Mouse (Mus musculus): ENCODE results near the gene Unc5b. TPM values are rescaled to one million over a fixed set of nuclear protein-coding genes. Genes with fewer than 3 reads are reported as not detected.

The Unc5b gene
- polyA plus RNA-seq, 1 experiment from 2014 or later = 11.7 TPM

GRCm38 (mm10) chr10:60733471-60733870 is 97.9 kb downstream of the Unc5b start:
- Histone ChIP-seq H3K27me3 (no peaks in the 10 kb centered on the region), H3K4me3 (no peak overlapping the region), H3K36me3 (no peaks in the 10 kb centered on the region), H3K27ac (no peak overlapping the region), H3K9me3 (replicated peaks) (no peaks in the 10 kb centered on the region), H3K4me1 (replicated peaks) (peaks cover 7% of the 10 kb centered on the region), H3K4me2 (no peak overlapping the region), H3K9ac (no peak overlapping the region)
- ATAC-seq (replicated peaks; ENCODE audit: insufficient number of reproducible peaks, insufficient read depth, low FRiP score, low read depth) = no peak
- WGBS = 81% methylated on average over 8 of the region's 8 CpGs

GRCm38 (mm10) chr10:60732397-60732861 is 99.0 kb downstream of the Unc5b start:
- peaks cover 6% of the 10 kb centered on the region for H3K4me1 ChIP-seq (replicated peaks)
- H3K27me3 ChIP-seq = no peaks in the 10 kb centered on the region
- no peaks in the 10 kb centered on the region for H3K9me3 ChIP-seq (replicated peaks)
- no peaks in the 10 kb centered on the region for H3K36me3 ChIP-seq
- 61% methylated on average over 2 of the region's 2 CpGs for WGBS
- H3K4me2 ChIP-seq = no peak overlapping the region
- H3K27ac ChIP-seq = no peak overlapping the region
- ATAC-seq (replicated peaks; ENCODE audit: insufficient number of reproducible peaks, insufficient read depth, low FRiP score, low read depth) = no peak
- no peak overlapping the region for H3K4me3 ChIP-seq
- no peak overlapping the region for H3K9ac ChIP-seq

GRCm38 (mm10) chr10:60731742-60732141 is 99.6 kb downstream of the Unc5b start:
- H3K27me3 ChIP-seq = no peaks in the 10 kb centered on the region
- no peak overlapping the region for H3K9ac ChIP-seq
- H3K27ac ChIP-seq = no peak overlapping the region
- ATAC-seq (replicated peaks; ENCODE audit: insufficient number of reproducible peaks, insufficient read depth, low FRiP score, low read depth) = no peak
- H3K36me3 ChIP-seq = no peaks in the 10 kb centered on the region
- H3K4me1 ChIP-seq (replicated peaks) = no peaks in the 10 kb centered on the region
- H3K9me3 ChIP-seq (replicated peaks) = no peaks in the 10 kb centered on the region
- H3K4me2 ChIP-seq = no peak overlapping the region
- H3K4me3 ChIP-seq = no peak overlapping the region
- WGBS = 45% methylated on average over 5 of the region's 5 CpGs

- no peak overlapping the region for H3K27ac ChIP-seq
- no peak overlapping the region for H3K9ac ChIP-seq
- ATAC-seq (replicated peaks; ENCODE audit: insufficient number of reproducible peaks, insufficient read depth, low FRiP score, low read depth) = no peak
- H3K36me3 ChIP-seq = no peaks in the 10 kb centered on the region
- no peaks in the 10 kb centered on the region for H3K4me1 ChIP-seq (replicated peaks)
- H3K27me3 ChIP-seq = no peaks in the 10 kb centered on the region
- H3K4me2 ChIP-seq = no peak overlapping the region
- WGBS = 44% methylated on average over 5 of the region's 5 CpGs
- no peak overlapping the region for H3K4me3 ChIP-seq
- H3K9me3 ChIP-seq (replicated peaks) = no peaks in the 10 kb centered on the region
Measured at GRCm38 (mm10) chr10:60727301-60727700, 104.1 kb downstream of the Unc5b start.

GRCm38 (mm10) chr10:60726896-60727295 is 104.5 kb downstream of the Unc5b start:
- no peak for ATAC-seq (replicated peaks; ENCODE audit: insufficient number of reproducible peaks, insufficient read depth, low FRiP score, low read depth)
- Histone ChIP-seq H3K4me1 (replicated peaks) (no peaks in the 10 kb centered on the region), H3K9me3 (replicated peaks) (no peaks in the 10 kb centered on the region), H3K4me3 (no peak overlapping the region), H3K36me3 (no peaks in the 10 kb centered on the region), H3K27ac (no peak overlapping the region), H3K4me2 (no peak overlapping the region), H3K27me3 (no peaks in the 10 kb centered on the region), H3K9ac (no peak overlapping the region)
- whole genome bisulfite sequencing = 71% methylated on average over 3 of the region's 3 CpGs

GRCm38 (mm10) chr10:60724496-60724895 is 106.9 kb downstream of the Unc5b start:
- WGBS = 68% methylated on average over 6 of the region's 6 CpGs
- Histone ChIP-seq H3K4me1 (replicated peaks) (no peaks in the 10 kb centered on the region), H3K9me3 (replicated peaks) (no peaks in the 10 kb centered on the region), H3K4me3 (no peak overlapping the region), H3K9ac (no peak overlapping the region), H3K27me3 (no peaks in the 10 kb centered on the region), H3K4me2 (no peak overlapping the region), H3K27ac (no peak overlapping the region), H3K36me3 (no peaks in the 10 kb centered on the region)
- ATAC-seq (replicated peaks; ENCODE audit: insufficient number of reproducible peaks, insufficient read depth, low FRiP score, low read depth) = no peak

GRCm38 (mm10) chr10:60723345-60723744 is 108.0 kb downstream of the Unc5b start:
- Histone ChIP-seq H3K4me1 (replicated peaks) (no peaks in the 10 kb centered on the region), H3K36me3 (no peaks in the 10 kb centered on the region; the same call in 1 of the 2 replicates), H3K27ac (no peak overlapping the region), H3K4me2 (no peak overlapping the region), H3K4me3 (no peak overlapping the region), H3K9me3 (replicated peaks) (no peaks in the 10 kb centered on the region), H3K9ac (no peak overlapping the region), H3K27me3 (no peaks in the 10 kb centered on the region)
- 36% methylated on average over 1 of the region's 1 CpGs for WGBS
- ATAC-seq (replicated peaks; ENCODE audit: insufficient number of reproducible peaks, insufficient read depth, low FRiP score, low read depth) = no peak

- Histone ChIP-seq H3K27ac (no peak overlapping the region), H3K36me3 (no peaks in the 10 kb centered on the region; the same call in 1 of the 2 replicates), H3K9me3 (replicated peaks) (no peaks in the 10 kb centered on the region), H3K4me3 (no peak overlapping the region), H3K4me2 (no peak overlapping the region), H3K27me3 (no peaks in the 10 kb centered on the region), H3K4me1 (replicated peaks) (no peaks in the 10 kb centered on the region), H3K9ac (no peak overlapping the region)
- WGBS = 49% methylated on average over 12 of the region's 12 CpGs
- ATAC-seq (replicated peaks; ENCODE audit: insufficient number of reproducible peaks, insufficient read depth, low FRiP score, low read depth) = no peak
Measured at GRCm38 (mm10) chr10:60721640-60722039, 109.7 kb downstream of the Unc5b start.

- H3K4me3 ChIP-seq = no peak overlapping the region
- H3K4me2 ChIP-seq = no peak overlapping the region
- H3K9ac ChIP-seq = no peak overlapping the region
- WGBS = 77% methylated on average over 5 of the region's 5 CpGs
- no peak overlapping the region for H3K27ac ChIP-seq
- no peak for ATAC-seq (replicated peaks; ENCODE audit: insufficient number of reproducible peaks, insufficient read depth, low FRiP score, low read depth)
- H3K27me3 ChIP-seq = no peaks in the 10 kb centered on the region
- H3K36me3 ChIP-seq = peaks cover 6% of the 10 kb centered on the region; the same call in 1 of the 2 replicates
- no peaks in the 10 kb centered on the region for H3K4me1 ChIP-seq (replicated peaks)
- no peaks in the 10 kb centered on the region for H3K9me3 ChIP-seq (replicated peaks)
Measured at GRCm38 (mm10) chr10:60720461-60720860, 110.9 kb downstream of the Unc5b start.

- Histone ChIP-seq H3K4me1 (replicated peaks) (no peaks in the 10 kb centered on the region), H3K9ac (no peak overlapping the region), H3K36me3 (peaks cover 18% of the 10 kb centered on the region), H3K27ac (no peak overlapping the region), H3K4me2 (no peak overlapping the region), H3K27me3 (no peaks in the 10 kb centered on the region), H3K4me3 (no peak overlapping the region), H3K9me3 (replicated peaks) (no peaks in the 10 kb centered on the region)
- WGBS = 85% methylated on average over 2 of the region's 2 CpGs
- no peak for ATAC-seq (replicated peaks; ENCODE audit: insufficient number of reproducible peaks, insufficient read depth, low FRiP score, low read depth)
Measured at GRCm38 (mm10) chr10:60718491-60718890, 112.9 kb downstream of the Unc5b start.

GRCm38 (mm10) chr10:60716449-60716848 is 114.9 kb downstream of the Unc5b start:
- Histone ChIP-seq H3K4me2 (no peak overlapping the region), H3K9ac (no peak overlapping the region), H3K9me3 (replicated peaks) (no peaks in the 10 kb centered on the region), H3K27me3 (no peaks in the 10 kb centered on the region), H3K4me1 (replicated peaks) (no peaks in the 10 kb centered on the region), H3K27ac (no peak overlapping the region), H3K4me3 (no peak overlapping the region), H3K36me3 (peaks cover 18% of the 10 kb centered on the region)
- no peak for ATAC-seq (replicated peaks; ENCODE audit: insufficient number of reproducible peaks, insufficient read depth, low FRiP score, low read depth)
- 77% methylated on average over 3 of the region's 3 CpGs for WGBS
